Mouse (Mus musculus) right cerebral cortex, postnatal 10 days (tissue): ENCODE measurements around the gene Nol6.
A peak's percentile ranks its signal among the peaks of the same experiment; 100 is the strongest.

ENCODE experiments used
- DNase-seq, 2 experiments: peaks; one replicate each; pipeline ENCODE4 v3.0.0; 2021; ENCODE audit warnings: low spot score in 2 of 2

Gene Nol6

DNA sequence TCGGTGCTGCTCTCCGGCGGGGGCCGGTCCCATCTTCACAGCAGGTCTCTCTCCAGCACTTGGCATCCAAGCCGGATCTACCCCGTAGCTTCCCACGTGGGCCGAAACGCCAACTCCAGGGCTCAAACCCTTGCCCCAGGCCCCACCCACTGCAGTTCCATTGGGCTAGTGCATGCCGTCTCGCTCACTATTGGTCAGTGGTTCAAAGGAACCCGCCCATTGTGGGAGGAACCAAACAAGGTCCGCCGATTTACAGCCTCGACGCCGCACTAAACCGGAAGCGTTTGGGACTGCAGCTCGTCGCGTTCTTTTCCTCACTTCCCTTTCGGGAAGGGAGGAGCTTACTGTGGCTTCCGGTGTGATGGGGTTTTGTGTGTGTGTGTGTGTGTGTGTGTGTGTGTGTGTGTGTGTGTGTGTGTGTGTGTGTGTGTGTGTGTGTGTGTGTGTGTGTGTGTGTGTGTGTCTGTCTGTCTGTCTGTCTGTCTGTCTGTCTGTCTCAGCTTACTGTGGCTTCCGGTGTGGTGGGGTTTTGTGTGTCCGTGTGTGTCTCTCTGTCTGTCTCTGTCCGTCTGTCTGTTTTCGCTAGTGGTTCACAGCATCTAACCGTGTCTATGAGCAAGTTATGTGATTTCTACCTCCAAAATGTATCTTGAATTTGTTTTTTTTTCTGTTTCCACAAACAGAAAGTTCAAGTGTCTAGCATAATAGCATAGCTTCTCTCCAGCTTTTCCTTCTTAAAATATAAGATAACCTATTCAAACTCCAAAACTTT lies at the start of gene Nol6:
Gene Nol6, minus strand, starts transcription at position 276 of the 772 bp plus-strand sequence.
- peak; percentile 99 to 100 for DNase-seq

- DNase-seq: no peak
Measured at GRCm38 (mm10) chr4:41170970-41171369, 46.7 kb upstream of the Nol6 start.

DNA sequence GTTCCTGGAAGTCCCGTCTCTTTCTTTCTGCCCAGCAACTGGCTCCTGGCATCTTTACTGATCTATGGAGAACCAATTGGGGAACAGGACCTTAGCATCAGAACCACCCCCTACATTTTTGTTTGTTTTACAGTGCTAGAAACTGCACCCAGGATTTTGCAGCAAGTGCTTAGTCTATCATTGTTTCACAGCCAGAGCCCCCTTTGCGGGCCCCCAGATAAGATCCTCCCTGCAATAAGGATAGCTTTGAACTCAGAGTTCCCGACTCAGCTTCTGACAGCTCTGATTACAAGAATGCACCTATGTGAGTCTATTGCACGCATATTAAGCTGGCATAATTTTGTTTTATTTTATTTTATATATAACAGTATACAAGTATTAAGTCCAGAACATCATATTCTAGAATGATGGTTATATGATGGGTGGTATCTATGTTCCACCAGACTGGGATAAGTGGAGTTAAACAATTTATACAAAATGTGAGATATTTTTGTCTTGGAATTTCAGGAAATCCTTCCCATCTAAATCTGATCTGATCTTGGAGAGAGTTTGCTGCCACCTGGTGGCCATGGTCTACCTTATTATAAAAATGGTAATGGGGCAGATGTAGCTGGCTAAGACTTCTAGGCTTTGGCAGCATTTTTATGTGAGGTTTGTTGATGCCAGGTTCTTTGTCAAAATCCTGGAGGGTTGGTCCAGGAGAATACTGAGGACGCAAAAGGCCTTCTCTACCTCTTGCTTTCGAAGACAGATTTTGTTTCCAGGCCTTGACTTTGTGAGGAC lies 41.6 kb upstream of the Nol6 start:
- peak; percentile 85 to 90 for DNase-seq

GRCm38 (mm10) chr4:41164974-41165373 lies 40.7 kb upstream of the Nol6 start:
- no peak for DNase-seq

DNA sequence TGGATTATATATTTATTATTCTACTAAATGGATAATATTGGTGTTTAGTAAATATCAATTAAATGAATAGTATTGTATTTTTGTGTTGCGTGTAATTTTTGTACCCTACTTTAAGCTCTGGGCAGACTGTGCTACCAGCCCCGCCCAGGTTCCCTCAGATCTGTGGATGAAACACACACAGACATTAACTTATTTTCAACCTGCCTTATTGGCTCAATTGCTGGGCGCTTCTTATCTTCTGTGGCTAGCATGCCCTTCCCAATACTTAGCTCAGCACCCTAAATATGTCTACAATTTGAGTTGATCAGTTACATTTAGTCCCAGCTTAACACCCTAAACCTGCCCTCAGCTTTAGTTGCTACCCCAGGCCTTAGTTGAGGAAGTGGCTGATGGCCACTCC lies 37.0 kb upstream of the Nol6 start:
- no peak for DNase-seq

- no peak for DNase-seq
Measured at GRCm38 (mm10) chr4:41158251-41158650, 34.0 kb upstream of the Nol6 start.

GRCm38 (mm10) chr4:41156961-41157360 lies 32.7 kb upstream of the Nol6 start:
- DNase-seq: no peak

DNA sequence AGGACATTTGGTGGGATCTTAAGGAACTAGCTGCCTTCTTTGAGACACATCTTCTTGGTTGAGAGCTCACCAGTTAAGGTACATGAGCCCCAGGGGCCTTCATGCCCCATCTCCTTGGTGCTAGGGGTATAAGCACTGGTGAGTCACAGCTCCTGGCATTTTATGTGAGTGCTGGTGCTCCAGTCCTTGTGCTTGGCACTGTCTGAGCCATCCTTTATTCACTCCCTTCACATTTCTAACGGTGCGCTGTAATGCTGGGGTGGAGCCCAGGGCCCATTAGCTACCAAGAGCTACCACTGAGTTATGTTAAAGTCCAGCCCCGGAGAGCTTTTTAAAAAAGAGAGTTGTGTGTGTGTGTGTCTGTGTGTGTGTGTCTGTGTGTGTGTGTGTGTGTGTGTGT lies 28.9 kb upstream of the Nol6 start:
- no peak for DNase-seq

DNA sequence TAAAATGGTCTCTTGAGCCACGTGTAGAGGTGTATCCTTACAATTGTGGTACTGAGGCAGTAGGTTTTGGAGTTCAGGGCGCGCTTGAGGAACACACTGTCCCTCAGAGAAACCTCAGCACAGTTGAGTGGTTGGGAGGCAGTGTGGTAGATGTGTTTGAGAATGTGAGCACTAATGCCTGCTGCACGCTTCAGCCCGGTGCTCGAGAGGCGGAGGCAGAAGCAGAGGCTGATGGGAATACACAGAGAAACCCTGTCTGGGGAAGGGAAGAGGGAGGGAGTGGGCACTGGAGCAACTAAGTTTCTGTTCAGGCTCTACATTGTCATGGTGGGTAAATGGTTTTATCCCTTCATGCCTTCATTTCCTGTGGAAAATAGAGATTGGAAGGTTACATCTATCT lies 26.9 kb upstream of the Nol6 start:
- no peak for DNase-seq

GRCm38 (mm10) chr4:41149891-41150290 lies 25.6 kb upstream of the Nol6 start:
- no peak for DNase-seq

GRCm38 (mm10) chr4:41142601-41143000 lies 18.3 kb upstream of the Nol6 start:
- DNase-seq: no peak

DNA sequence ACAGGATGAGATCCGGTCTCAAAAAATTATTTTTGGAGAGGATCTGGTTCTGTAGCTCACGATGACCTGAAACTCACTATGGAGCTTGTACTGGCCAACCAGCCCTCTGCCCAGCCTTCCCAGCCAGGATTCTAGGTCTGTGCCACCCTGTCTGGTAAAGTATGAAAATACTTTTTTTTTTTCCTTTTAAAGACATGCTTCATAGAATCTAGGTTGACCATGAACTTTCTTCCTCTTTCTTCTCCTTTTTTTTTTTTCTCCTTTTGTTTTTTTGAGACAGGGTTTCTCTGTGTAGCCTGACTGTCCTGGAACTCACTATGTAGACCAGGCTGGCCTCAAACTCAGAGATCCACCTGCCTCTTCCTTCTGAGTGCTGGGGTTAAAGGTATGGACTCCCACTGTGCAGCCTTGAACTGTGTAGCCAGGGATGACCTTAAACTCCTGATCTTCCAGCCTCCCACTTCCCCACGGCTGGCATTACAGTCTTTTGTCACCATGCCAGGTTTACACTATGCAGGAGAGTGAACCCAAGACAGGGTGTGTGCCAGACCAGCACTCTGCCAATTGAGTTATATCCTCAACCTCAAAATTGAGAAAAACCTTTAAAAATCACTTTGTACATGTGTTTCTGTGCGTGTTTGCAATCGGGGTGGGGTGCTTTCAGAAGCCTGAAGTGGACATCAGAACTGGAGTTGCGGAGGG lies 16.1 kb upstream of the Nol6 start:
- DNase-seq: no peak

DNA sequence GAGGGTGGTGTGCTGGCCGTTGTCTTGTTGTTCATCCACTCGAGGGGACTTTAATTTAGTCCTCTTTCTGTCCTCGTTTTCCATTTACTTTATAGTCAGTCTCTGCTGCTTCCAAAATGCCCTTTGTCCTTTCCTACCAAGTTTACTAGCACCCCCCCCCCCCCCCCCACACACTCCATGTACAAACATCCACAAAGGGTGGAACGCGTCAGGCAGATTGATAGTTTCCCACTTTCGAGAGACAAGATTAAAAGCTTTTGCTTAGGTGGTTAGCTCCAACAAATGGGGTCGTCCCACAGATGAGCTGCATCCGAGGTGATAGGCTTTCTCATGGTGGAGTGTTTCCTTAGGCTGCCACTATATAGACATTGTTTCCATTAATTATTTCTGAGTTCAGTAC lies 12.6 kb upstream of the Nol6 start:
- DNase-seq: no peak

DNA sequence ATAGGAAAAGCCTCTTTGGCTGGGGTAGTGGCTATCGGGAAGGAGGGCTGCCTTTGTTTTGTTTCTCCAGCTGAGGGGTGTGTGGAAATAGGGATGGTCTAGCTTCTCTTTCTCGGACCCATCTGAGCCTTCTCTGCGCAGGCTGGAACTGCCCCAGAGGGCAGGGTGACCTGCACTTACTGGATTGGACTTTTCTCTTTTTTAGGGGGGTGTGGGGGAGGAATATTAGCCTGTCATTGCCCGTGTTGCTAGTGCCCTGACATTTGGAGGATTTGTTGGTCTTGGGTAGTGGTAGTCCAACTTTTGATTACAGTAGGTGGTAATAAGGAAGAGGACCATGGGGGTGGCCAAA lies 12.2 kb upstream of the Nol6 start:
- DNase-seq: no peak

DNA sequence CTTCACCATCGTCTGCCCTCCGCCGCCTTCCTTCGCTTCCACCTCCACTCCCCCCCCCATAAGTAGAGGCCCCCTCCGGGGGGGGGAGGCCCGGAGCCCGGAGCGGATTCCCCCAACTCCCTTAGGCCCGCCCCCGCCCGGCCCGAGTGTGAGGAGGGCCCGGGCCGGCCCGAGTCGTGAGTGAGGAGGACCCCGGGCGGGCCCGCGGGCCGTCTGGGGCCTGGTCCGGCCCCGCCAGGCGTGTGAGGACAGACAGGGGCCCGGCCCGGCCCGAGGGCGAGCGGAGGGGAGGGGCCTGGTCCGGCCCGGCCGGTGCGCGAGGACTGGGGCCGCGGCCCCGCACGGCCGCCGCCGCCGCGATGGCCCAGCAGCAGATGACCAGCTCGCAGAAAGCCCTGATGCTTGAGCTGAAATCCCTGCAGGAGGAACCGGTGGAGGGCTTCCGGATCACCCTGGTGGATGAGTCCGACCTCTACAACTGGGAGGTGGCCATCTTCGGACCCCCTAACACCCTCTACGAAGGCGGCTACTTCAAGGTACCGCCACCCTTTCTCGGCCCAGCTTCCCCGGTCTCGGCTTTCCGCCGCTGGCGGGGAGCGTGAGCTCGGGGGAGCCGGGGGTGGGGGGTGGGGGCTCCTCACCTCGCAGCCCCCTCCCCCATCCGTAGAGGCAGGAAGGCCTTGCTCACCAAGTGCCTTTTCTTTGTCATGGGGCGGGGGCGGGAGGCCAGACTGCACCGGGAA lies 11.6 kb upstream of the Nol6 start, which contains the start of gene Ube2r2:
Gene Ube2r2, plus strand, starts transcription at position 33 of the 743 bp plus-strand sequence.
- DNase-seq: peak; percentile 56 to 66

- peak; percentile 85 to 89 for DNase-seq
Measured at GRCm38 (mm10) chr4:41134935-41135710, 10.9 kb upstream of the Nol6 start.

DNA sequence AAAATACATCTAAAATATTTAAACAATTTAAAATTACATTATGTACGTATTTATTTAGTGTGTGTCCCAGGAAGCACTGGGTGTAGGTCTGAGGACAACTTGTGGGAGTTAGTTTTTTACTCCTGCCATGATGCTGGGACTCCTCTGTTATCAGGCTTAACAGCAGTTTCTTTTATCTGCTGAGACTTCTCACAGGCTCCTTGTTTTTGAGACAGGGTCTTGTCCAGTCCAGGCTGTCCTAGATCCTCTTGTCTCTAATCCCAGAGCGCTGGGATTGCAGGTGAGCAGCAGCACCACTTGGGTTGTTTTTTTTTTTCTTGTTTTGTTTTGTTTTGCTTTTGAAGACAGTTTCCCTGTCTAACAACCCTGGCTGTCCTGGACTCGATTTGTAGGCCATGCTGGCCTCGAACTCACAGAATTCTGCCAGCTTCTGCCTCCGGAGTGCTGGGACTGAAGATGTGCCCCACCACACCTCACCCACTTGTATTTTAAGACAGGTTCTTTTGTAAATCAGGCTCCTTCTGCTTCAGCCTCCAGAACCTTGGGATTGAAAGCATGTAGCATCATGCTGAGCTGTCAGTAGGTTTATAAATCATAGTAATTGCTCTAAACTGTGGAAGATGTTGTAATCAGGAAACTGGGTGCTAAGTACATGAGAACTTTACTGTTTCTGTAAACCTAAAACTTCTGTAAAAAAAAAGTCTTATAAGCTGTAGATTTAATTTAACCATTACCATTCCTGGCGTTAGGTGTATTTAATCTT lies 9.5 kb upstream of the Nol6 start:
- DNase-seq: no peak

DNA sequence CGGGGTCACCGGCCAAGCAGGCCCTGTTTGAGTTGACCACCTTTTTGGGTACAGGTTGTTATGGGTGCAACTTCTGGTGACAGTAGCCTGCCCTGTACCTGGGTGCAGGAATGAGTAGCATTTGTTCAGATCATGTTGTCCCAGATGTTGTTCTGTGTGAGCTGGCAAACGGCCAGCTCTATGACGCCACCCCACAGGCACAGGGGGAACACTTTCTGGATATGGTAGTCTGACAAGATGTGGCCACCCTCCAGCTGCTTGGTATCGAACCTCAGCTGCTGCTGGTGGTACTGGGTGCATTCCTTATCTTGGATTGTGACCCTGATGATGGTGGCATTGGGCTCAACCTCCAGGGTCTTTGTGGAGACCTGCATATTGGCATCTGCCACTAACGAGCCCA lies 8.2 kb upstream of the Nol6 start:
- no peak for DNase-seq

DNA sequence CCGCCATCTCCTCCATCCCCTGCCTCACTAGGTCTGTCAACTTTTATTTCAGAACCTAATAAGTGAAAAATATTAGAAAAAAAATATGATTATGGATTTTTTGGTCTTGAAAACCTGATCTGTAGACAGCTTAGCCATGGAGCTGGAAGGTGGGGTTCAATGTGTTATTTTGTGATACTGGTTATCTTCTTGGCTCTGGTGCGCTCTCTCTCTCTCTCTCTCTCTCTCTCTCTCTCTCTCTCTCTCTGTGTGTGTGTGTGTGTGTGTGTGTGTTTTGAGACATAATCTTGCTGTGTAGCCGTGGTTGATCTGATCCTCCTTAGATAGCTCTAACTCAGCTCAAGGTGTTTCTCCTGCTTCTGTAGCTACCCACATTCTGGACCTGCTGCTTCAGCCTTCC lies 5.6 kb upstream of the Nol6 start:
- DNase-seq: no peak

GRCm38 (mm10) chr4:41129406-41129805 lies 5.2 kb upstream of the Nol6 start:
- DNase-seq: peak in 1 of 2 experiments; percentile 69
